ENCODE assay signal across 16 mouse cellular contexts in the genomic region with DNA sequence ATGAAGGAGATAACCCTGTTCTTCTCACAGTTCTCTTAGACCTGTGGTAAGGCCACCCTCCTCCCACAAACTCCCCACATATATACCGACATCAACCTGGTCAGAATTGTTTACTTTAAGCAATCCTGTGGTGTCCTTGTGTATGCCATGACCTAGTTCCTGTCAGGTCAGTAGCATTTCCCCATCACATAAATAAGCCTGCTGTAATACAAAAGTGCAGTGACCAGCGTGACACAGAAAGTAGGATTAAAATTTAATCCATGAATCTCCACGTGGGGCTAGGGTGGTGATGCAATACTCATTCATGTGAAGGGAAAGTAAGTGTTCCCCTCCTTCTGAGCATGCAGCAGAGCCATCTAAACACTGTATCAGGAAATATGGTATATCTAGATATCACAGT.
DNase-seq lines count a peak whose midpoint lies in the region; ATAC-seq and TF ChIP-seq lines count a peak whose summit lies in the region.
"Had no signal": no experiment of that assay in that cellular context is flagged by ENCODE, and none has a peak within 500 bp of the region (broad histone marks: within the 10 kb centered on the region; RNA-seq: fewer than 3 reads in every experiment).

No protein-coding gene starts in this region.

- no peaks in the 10 kb centered on the region for H3K79me2 ChIP-seq in C2C12 (ENCODE audit: control insufficient read depth, insufficient read depth)

- peak; percentile 30 for DNase-seq in kidney, adult 9 months
- no peak for DNase-seq in kidney, postnatal 25 days
- DNase-seq in 416B (ENCODE audit: low read depth), result peak; percentile 89
- DNase-seq in spleen, adult 12 weeks (ENCODE audit: low spot score), result no peak
- no peak for DNase-seq in heart, adult 8-10 months (ENCODE audit: low spot score)
- DNase-seq: cerebellum, adult 9-11 months; kidney, postnatal 14 days; layer of hippocampus, adult 9-11 months; lung, adult 18-20 months; thymus, postnatal 25 days had no signal

- H3K36me3 ChIP-seq in C2C12 (ENCODE audit: control insufficient read depth, insufficient read depth), result no peaks in the 10 kb centered on the region
- H3K36me3 ChIP-seq: heart, embryonic 13.5 days; midbrain, embryonic 10.5 days had no signal

- ATAC-seq in megakaryocyte, adult 5-6 weeks (ENCODE audit: poor library complexity, severe bottlenecking), result peak; percentile 89
- ATAC-seq: CD4-positive, CD25-positive, alpha-beta regulatory T cell, adult 4 months; forebrain, embryonic 16.5 days had no signal

- H3K4me3 ChIP-seq in C2C12 (ENCODE audit: insufficient read depth, poor library complexity, severe bottlenecking), result no peak overlapping the region
- H3K4me3 ChIP-seq: heart, embryonic 13.5 days; midbrain, embryonic 10.5 days had no signal

- H3ac ChIP-seq in C2C12 (ENCODE audit: control insufficient read depth, insufficient read length, low read depth), result no peak overlapping the region

- no peak for TF ChIP-seq CTCF in C2C12 (IDR thresholded peaks at IDR 0.05; ENCODE audit: control insufficient read depth, insufficient read depth, insufficient read length)

- H3K79me3 ChIP-seq in C2C12 (ENCODE audit: low read depth), result no peaks in the 10 kb centered on the region

- H3K27me3 ChIP-seq in C2C12 (ENCODE audit: control insufficient read depth, insufficient read depth, insufficient read length), result no peaks in the 10 kb centered on the region
- H3K27me3 ChIP-seq: heart, embryonic 13.5 days had no signal

TF ChIP-seq in C2C12, 6 proteins besides CTCF, POLR2A, EP300 and RAD21:
- TF ChIP-seq CEBPB (IDR thresholded peaks at IDR 0.05; ENCODE audit: low read depth), result peak; percentile 16
- no peak for TF ChIP-seq MYOD1 (IDR thresholded peaks at IDR 0.05; ENCODE audit: control insufficient read depth, insufficient read length, low read depth)
- no peak for TF ChIP-seq MAX (IDR thresholded peaks at IDR 0.05)
- no peak for TF ChIP-seq USF1 (IDR thresholded peaks at IDR 0.05; ENCODE audit: low read depth)
TF ChIP-seq in C2C12: peak in this region for 1.

Comparison
In these comparisons a context has a peak if more than half of its experiments do, and no peak if none do; other contexts are left out.
1. DNase-seq: peak in kidney, adult 9 months (single experiment) and 416B (single experiment); none in kidney, postnatal 25 days (0 of 2), spleen, adult 12 weeks (single experiment) and heart, adult 8-10 months (single experiment).